Mouse (Mus musculus) megakaryocyte progenitor cell, adult 5-6 weeks (primary cell): ENCODE data around the gene Gm7356. TPM values are rescaled to one million over a fixed set of nuclear protein-coding genes. Genes with fewer than 3 reads are reported as not detected.
"Not testable (repeated sequence)": the region's sequence is repeated elsewhere in the genome, so short reads cannot be mapped to it uniquely, and the experiment has no call there.

Source experiments
- ATAC-seq: replicated peaks from 2 replicates; pipeline ENCODE4 v1.8.0; 2016; ENCODE audit warnings: mild to moderate bottlenecking, moderate TSS enrichment, inconsistent platforms; ENCODE audit not compliant: poor library complexity
- total RNA-seq, 2 experiments: library from RNA; stranded (forward) in 1 of 2; stranded (reverse) in 1 of 2; fragments of 157-497, 149-512 nt in 1 of 2; fragments of 200-1000 nt in 1 of 2; gene quantifications; 2 replicates each; pipeline versions ENCODE4 v1.2.3 to v1.2.4; 2015 to 2017

Gm7356 gene
- not detected in 2 replicates for total RNA-seq (2015)
- total RNA-seq (2017): not detected in 2 replicates

DNA sequence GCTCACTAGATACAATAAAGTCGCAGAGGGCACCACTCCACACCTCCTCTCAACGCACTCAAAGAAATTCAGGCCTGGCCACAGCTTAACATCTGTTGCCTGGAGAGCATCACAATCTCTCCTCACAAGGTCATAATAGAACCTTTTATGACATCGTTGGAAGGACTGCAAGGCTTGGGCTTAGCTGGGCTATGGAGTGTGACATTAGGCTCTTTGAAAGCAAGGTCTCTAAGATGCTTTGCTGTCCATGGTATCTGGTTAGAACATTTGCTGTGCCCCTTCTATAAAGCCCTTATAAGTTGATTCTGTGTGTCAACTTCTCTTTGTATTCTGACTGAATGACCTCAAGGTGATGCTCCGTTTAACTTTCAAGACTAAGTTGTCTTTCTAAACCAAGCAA is at the start of gene Gm7356:
TSS of gene Gm7356 (minus strand) at position 101 of the 400 bp plus-strand sequence.
- ATAC-seq: not testable (repeated sequence)

DNA sequence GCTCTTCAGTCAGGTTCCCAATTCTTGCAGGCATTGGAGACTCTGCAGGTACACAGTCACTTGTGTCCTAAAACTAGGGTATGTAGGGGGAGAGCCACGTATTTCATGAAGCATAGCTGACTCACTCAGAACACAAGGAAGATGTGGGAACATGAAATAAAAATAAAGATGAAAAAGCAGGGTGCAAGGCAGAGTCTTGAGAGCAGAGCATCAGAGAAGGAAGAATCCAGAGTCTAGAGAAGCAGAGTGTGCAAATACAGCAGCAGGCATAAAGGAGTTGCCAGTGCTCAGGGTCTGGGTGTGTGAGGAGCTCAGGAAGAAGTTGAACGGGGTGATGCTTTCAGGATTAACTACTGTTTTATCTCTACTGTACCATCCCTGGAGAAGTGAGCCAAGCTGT is 38.4 kb upstream of the Gm7356 start:
- ATAC-seq: not testable (repeated sequence)

DNA sequence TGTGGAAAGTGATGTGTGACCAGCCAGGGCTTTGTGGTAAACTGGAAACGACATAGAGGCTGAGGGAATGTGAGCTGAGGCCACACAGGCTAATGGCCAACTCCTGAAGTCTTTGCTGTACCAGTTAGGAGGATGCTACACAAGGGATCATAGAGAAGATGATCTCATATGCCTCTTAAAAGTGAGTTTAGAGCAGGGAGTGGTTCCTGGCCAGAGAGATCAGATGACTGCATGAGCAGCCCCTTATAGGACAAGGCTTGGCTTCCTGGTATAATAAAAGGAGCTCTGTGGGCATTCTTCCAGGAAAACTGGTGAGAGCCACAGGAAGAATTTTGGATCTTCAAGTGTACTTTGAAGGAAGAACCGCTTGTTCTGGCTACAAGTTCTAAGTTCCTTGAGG is 33.5 kb upstream of the Gm7356 start:
- ATAC-seq: not testable (repeated sequence)

DNA sequence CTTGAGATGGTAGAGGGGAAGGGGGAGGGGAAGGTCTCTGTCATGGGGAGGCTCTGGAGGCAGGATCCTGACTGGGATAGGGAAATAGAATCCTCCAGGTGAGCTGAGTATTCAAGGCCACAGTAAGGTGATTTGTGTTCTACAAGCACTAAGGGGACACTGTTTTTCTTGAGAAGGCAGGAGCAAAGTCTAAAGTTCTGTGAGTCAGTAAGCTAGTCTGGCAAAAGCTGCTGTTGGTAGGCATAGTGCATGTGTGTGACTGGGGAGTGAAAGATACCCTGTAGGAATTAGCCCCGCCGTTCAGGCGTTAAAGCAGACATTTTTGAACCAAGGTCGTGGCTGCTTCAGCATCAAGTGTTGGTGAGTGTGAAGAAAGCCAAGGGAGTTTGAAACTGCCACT is 32.6 kb upstream of the Gm7356 start:
- not testable (repeated sequence) for ATAC-seq

DNA sequence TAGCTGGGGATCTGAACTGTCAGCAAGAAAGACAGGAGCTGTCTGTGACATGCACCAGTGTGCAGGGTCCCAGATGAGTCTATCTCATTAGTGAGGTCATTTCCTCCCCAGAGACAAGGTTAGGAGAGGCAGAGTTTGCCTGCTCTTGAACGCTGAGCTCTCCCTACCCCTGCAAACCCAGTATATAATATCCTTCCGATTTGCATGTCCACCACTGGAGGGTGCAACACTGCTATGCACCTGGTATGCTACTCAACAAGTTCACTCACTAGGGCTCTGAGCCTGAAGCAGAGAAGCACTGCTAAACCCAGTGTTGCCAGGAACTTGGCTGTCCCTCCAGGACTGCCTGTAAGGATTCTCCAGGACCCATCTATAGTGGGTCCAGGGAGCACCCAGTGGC is 10.1 kb downstream of the Gm7356 start:
- not testable (repeated sequence) for ATAC-seq

DNA sequence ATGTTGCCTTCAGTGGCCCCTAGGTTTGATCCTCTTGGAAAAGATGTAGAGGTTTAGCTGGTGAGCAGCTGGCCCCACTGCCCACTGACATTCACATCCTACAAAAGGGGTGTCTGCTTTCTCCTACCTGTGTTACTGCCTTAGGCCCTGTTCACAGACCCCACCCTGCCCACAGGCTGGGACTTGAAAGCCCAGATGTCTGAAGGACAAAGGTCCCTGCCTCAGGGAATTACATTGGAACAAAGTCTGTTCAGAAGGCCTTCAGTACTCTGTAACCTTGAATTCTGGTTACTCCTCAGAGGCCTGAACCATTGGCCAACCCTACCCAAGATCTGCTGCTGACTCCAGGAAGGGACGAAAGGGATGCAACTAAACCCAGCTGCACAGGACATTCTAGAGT is 15.8 kb downstream of the Gm7356 start:
- ATAC-seq: no peak

DNA sequence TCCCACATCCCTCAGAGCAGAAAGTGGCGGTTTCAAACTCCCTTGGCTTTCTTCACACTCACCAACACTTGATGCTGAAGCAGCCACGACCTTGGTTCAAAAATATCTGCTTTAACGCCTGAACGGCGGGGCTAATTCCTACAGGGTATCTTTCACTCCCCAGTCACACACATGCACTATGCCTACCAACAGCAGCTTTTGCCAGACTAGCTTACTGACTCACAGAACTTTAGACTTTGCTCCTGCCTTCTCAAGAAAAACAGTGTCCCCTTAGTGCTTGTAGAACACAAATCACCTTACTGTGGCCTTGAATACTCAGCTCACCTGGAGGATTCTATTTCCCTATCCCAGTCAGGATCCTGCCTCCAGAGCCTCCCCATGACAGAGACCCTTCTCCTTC is 32.7 kb downstream of the Gm7356 start:
- ATAC-seq: not testable (repeated sequence)

DNA sequence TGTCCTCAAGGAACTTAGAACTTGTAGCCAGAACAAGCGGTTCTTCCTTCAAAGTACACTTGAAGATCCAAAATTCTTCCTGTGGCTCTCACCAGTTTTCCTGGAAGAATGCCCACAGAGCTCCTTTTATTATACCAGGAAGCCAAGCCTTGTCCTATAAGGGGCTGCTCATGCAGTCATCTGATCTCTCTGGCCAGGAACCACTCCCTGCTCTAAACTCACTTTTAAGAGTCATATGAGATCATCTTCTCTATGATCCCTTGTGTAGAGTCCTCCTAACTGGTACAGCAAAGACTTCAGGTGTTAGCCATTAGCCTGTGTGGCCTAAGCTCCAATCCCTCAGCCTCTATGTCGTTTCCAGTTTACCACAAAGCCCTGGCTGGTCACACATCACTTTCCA is 33.6 kb downstream of the Gm7356 start:
- ATAC-seq: not testable (repeated sequence)

DNA sequence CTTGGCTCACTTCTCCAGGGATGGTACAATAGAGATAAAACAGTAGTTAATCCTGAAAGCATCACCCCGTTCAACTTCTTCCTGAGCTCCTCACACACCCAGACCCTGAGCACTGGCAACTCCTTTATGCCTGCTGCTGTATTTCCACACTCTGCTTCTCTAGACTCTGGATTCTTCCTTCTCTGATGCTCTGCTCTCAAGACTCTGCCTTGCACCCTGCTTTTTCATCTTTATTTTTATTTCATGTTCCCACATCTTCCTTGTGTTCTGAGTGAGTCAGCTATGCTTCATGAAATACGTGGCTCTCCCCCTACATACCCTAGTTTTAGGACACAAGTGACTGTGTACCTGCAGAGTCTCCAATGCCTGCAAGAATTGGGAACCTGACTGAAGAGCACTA is 38.5 kb downstream of the Gm7356 start:
- not testable (repeated sequence) for ATAC-seq

DNA sequence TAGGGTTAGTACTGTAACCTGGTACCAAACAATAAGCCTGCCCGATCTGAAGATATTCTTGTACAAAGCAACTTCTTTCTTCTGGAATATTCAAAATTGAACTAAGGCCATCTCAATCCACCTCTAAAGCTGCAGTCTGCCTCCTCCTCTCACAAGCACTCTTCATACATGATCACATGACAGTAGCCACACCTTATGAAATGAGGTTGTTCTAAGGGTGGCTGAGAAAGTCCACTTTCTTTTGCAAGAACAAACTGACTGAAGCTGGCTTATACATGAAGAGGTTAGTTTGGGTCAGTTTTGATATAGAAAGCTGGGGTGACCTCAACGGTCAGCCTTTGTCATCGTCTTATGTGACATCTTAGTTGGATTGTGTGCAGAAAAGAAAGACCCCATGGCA is 41.3 kb downstream of the Gm7356 start:
- ATAC-seq: not testable (repeated sequence)

DNA sequence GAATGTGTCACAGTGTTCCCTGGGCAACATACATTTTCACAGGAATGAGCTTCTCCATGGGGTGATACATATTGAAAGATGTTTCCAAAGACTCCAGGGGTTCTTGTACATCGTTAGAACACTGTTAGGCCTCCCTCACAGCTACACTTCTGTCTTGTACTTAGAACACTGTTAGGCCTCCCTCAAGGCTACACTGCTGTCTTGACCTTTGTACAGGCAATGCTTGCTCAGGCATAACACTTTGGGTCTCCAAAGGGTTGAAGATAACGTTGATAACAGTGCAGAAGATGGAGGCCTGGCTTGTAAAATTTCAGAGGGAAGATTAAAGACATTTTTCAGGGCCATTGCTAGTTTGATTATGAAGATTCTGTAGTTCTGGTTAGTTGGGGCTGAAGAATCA is 45.4 kb downstream of the Gm7356 start:
- ATAC-seq: not testable (repeated sequence)

DNA sequence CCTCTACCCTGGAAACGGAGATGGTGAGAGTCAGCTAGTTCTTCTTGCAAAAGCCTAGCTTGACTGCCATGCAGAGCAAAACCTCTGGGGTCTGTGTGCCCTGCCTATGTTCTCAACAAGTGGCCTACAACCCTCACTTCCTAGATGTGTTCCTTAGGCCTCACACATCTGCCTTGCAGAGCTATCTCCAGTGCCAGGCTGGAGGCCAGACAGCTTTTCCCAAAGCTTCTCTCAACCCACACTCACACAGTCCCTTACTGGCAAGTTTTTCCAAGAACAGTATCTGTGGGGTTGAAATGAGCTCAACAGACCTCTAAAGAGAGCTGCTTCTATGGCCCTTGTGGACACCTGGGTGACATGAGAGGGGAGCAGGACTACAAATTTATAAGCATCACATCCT is 51.9 kb downstream of the Gm7356 start:
- ATAC-seq: not testable (repeated sequence)

Other genes starting within 250 kb of the Gm7356 start
- gene Afdn, start 243.2 kb downstream of the Gm7356 start, total RNA-seq (2015): 2.5 and 3.7 TPM in 2 replicates
- gene Afdn, start 243.2 kb downstream of the Gm7356 start, total RNA-seq (2017): 2.6 and 5.6 TPM in 2 replicates
- gene Tcte2, start 241.9 kb downstream of the Gm7356 start, total RNA-seq (2015): 1.0 TPM in 1 of 2 replicates, not detected in the other
- gene Tcte2, start 241.9 kb downstream of the Gm7356 start, total RNA-seq (2017): not detected in 2 replicates
- not detected in 2 replicates for gene Gm7168, start 55.3 kb downstream of the Gm7356 start, total RNA-seq (2015)
- gene Gm7168, start 55.3 kb downstream of the Gm7356 start, total RNA-seq (2017): not detected in 2 replicates
- not detected in 2 replicates for gene Gm7358, start 55.8 kb upstream of the Gm7356 start, total RNA-seq (2015)
- not detected in 2 replicates for gene Gm7358, start 55.8 kb upstream of the Gm7356 start, total RNA-seq (2017)
- gene Dact2, start 200.6 kb upstream of the Gm7356 start, total RNA-seq (2015): not detected in 2 replicates
- not detected in 2 replicates for gene Dact2, start 200.6 kb upstream of the Gm7356 start, total RNA-seq (2017)